8 mouse cellular contexts compared by ENCODE assay signal in genomic region chr5:149831122-149831861, GRCm38 (mm10).
DNase-seq lines count a peak whose midpoint lies in the region; ATAC-seq and TF ChIP-seq lines count a peak whose summit lies in the region.

No protein-coding gene starts in this region.

- no peaks in the 10 kb centered on the region for H3K36me3 ChIP-seq in hindbrain, postnatal 0 days (ENCODE audit: insufficient read depth, low read length)

- TF ChIP-seq CTCF in hindbrain, postnatal 0 days (IDR thresholded peaks at IDR 0.05; ENCODE audit: low read depth) = peak; percentile 89

- H3K9me3 ChIP-seq in hindbrain, postnatal 0 days (ENCODE audit: low read length) = no peaks in the 10 kb centered on the region

- H3K27me3 ChIP-seq in hindbrain, postnatal 0 days (ENCODE audit: insufficient read depth, low read length) = no peaks in the 10 kb centered on the region

- peak overlapping the region; percentile 32; the same call in 1 of the 2 replicates for H3K27ac ChIP-seq in hindbrain, postnatal 0 days

- 4% methylated on average over 28 of the region's 28 CpGs for WGBS in hindbrain, postnatal 0 days

- no peaks in the 10 kb centered on the region for H3K4me1 ChIP-seq in hindbrain, postnatal 0 days (ENCODE audit: insufficient read depth, low read length)

- H3K4me3 ChIP-seq in hindbrain, postnatal 0 days (ENCODE audit: low read length) = peak overlapping the region; percentile 35

- peak overlapping the region; percentile 40 for H3K9ac ChIP-seq in hindbrain, postnatal 0 days (replicated peaks; ENCODE audit: low read length)

- peak; percentile 65 for DNase-seq in WW6 (ENCODE audit: low read depth, low spot score)
- peak; percentile 62 to 79 for DNase-seq in cerebellum, postnatal 4 days (ENCODE audit: low spot score in 2 of 2)
- peak; percentile 41 for DNase-seq in gastrocnemius, adult 18-20 months (ENCODE audit: low spot score)
- peak; percentile 89 for DNase-seq in hindbrain, postnatal 0 days (ENCODE audit: low spot score)
- peak; percentile 79 to 81 for DNase-seq in left cerebral cortex, adult 18-20 months (ENCODE audit: low spot score in 2 of 2)
- DNase-seq in lung, postnatal 36 days = peak; percentile 72
- peak; percentile 75 to 79 for DNase-seq in right cerebral cortex, adult 2 months (ENCODE audit: low spot score in 2 of 2)
- peak; percentile 24 to 75 for DNase-seq in urinary bladder, postnatal 4 days (ENCODE audit: low spot score in 2 of 2)

- H3K4me2 ChIP-seq in hindbrain, postnatal 0 days (ENCODE audit: low read depth, low read length) = peak overlapping the region; percentile 66

- peak; percentile 47; the same call in 1 of the 2 replicates for ATAC-seq in hindbrain, postnatal 0 days

Comparison
In these comparisons a context has a peak if more than half of its experiments do, and no peak if none do; other contexts are left out.
1. Peak in every context shown above with its lines: DNase-seq, ATAC-seq, H3K4me3 ChIP-seq and H3K27ac ChIP-seq.